Mouse (Mus musculus) v-Abl transformed pro-B cells (cell line): Measurements from ENCODE around the gene Ntm.

Experiments used
- in situ Hi-C, 2 experiments: fragments of 400-800 bp; cut with MboI; formaldehyde crosslinking; loops; one replicate each; pipeline ENCODE4 v1.15.1; 2025; ENCODE audit not compliant: unreplicated experiment in 2 of 2

Ntm gene

GRCm38 (mm10) chr9:29610867-29611266 is 352.1 kb downstream of the Ntm start:
- in situ Hi-C loops: no loop called here

GRCm38 (mm10) chr9:29597665-29598064 is 365.3 kb downstream of the Ntm start:
- in situ Hi-C loops: no loop called here

GRCm38 (mm10) chr9:29595321-29595720 is 367.6 kb downstream of the Ntm start:
- in situ Hi-C loops: no loop called here

- in situ Hi-C loops: no loop called here
Measured at GRCm38 (mm10) chr9:29594537-29595294, 368.2 kb downstream of the Ntm start.

- in situ Hi-C loops: no loop called here
Measured at GRCm38 (mm10) chr9:29587376-29587775, 375.6 kb downstream of the Ntm start.

- in situ Hi-C loops: no loop called here
Measured at GRCm38 (mm10) chr9:29586381-29586770, 376.6 kb downstream of the Ntm start.

GRCm38 (mm10) chr9:29585746-29586380 is 377.1 kb downstream of the Ntm start:
- in situ Hi-C loops: no loop called here

- in situ Hi-C loops: no loop called here
Measured at GRCm38 (mm10) chr9:29578226-29578625, 384.7 kb downstream of the Ntm start.

- in situ Hi-C loops: no loop called here
Measured at GRCm38 (mm10) chr9:29576051-29576533, 386.8 kb downstream of the Ntm start.

GRCm38 (mm10) chr9:29574548-29574947 is 388.4 kb downstream of the Ntm start:
- in situ Hi-C loops: no loop called here

- in situ Hi-C loops: no loop called here
Measured at GRCm38 (mm10) chr9:29568571-29568970, 394.4 kb downstream of the Ntm start.

- in situ Hi-C loops: no loop called here
Measured at GRCm38 (mm10) chr9:29562419-29563071, 400.4 kb downstream of the Ntm start.

GRCm38 (mm10) chr9:29558915-29559314 is 404.0 kb downstream of the Ntm start:
- in situ Hi-C loops: no loop called here

GRCm38 (mm10) chr9:29550582-29550981 is 412.4 kb downstream of the Ntm start:
- in situ Hi-C loops: no loop called here

GRCm38 (mm10) chr9:29550107-29550506 is 412.8 kb downstream of the Ntm start:
- in situ Hi-C loops: no loop called here

GRCm38 (mm10) chr9:29536415-29536814 is 426.5 kb downstream of the Ntm start:
- in situ Hi-C loops: no loop called here

- in situ Hi-C loops: no loop called here
Measured at GRCm38 (mm10) chr9:29534773-29535172, 428.2 kb downstream of the Ntm start.

GRCm38 (mm10) chr9:29534304-29534703 is 428.6 kb downstream of the Ntm start:
- in situ Hi-C loops: no loop called here

- in situ Hi-C loops: no loop called here
Measured at GRCm38 (mm10) chr9:29533556-29533955, 429.4 kb downstream of the Ntm start.

GRCm38 (mm10) chr9:29531147-29531917 is 431.6 kb downstream of the Ntm start:
- in situ Hi-C loops: no loop called here

- in situ Hi-C loops: no loop called here
Measured at GRCm38 (mm10) chr9:29524109-29524508, 438.8 kb downstream of the Ntm start.
